Mouse (Mus musculus) myocyte (in vitro differentiated cells): ENCODE measurements around the gene Ubr2.

Experiments used
- CEBPB ChIP-seq: IDR thresholded peaks from 2 replicates; pipeline ENCODE4 v1.6.1; 2011; ENCODE audit warnings: mild to moderate bottlenecking, moderate library complexity; ENCODE audit not compliant: poor library complexity, insufficient read depth, severe bottlenecking
- E2F4 ChIP-seq: IDR thresholded peaks from one replicate; pipeline ENCODE4 v1.6.1; 2011; ENCODE audit warnings: mild to moderate bottlenecking, control low read depth, moderate library complexity; ENCODE audit not compliant: insufficient read depth
- MAX ChIP-seq: IDR thresholded peaks from one replicate; pipeline ENCODE4 v1.6.1; 2011; ENCODE audit warnings: low read depth, mild to moderate bottlenecking, control low read depth
- MYOD1 ChIP-seq, 3 experiments: IDR thresholded peaks; one replicate each; pipeline ENCODE4 v1.6.1; 2011; ENCODE audit warnings: control low read depth in 2 of 3, low read depth in 2 of 3, mild to moderate bottlenecking in 2 of 3, moderate library complexity in 1 of 3; ENCODE audit not compliant: insufficient read length in 2 of 3, control insufficient read depth in 1 of 3
- MYOG ChIP-seq, 3 experiments: IDR thresholded peaks; one replicate each; pipeline ENCODE4 v1.6.1; 2011; ENCODE audit warnings: control low read depth in 2 of 3, low read depth in 2 of 3, mild to moderate bottlenecking in 2 of 3; ENCODE audit not compliant: insufficient read length in 2 of 3, control insufficient read depth in 1 of 3, insufficient read depth in 1 of 3
- POLR2A ChIP-seq: IDR thresholded peaks from one replicate; pipeline ENCODE4 v1.6.1; 2011; ENCODE audit warnings: low read depth, mild to moderate bottlenecking, control low read depth, moderate library complexity; ENCODE audit not compliant: insufficient read length
- POLR2AphosphoS2 ChIP-seq: IDR thresholded peaks from one replicate; pipeline ENCODE4 v1.6.1; 2011; ENCODE audit warnings: low read depth, control low read depth; ENCODE audit not compliant: insufficient read length
- REST ChIP-seq: IDR thresholded peaks from one replicate; pipeline ENCODE4 v1.6.1; 2011; ENCODE audit warnings: mild to moderate bottlenecking, control low read depth, moderate library complexity; ENCODE audit not compliant: insufficient read depth, insufficient read length
- SRF ChIP-seq: IDR thresholded peaks from one replicate; pipeline ENCODE4 v1.6.1; 2011; ENCODE audit warnings: low read depth; ENCODE audit not compliant: control insufficient read depth, insufficient read length
- TCF12 ChIP-seq: IDR thresholded peaks from one replicate; pipeline ENCODE4 v1.6.1; 2011; ENCODE audit warnings: mild to moderate bottlenecking, control low read depth; ENCODE audit not compliant: poor library complexity, insufficient read depth, severe bottlenecking
- TCF3 ChIP-seq: IDR thresholded peaks from one replicate; pipeline ENCODE4 v1.6.1; 2011; ENCODE audit warnings: low read depth, control low read depth; ENCODE audit not compliant: insufficient read length
- USF1 ChIP-seq: IDR thresholded peaks from one replicate; pipeline ENCODE4 v1.6.1; 2011; ENCODE audit warnings: low read depth, mild to moderate bottlenecking, control low read depth, moderate library complexity

DNA sequence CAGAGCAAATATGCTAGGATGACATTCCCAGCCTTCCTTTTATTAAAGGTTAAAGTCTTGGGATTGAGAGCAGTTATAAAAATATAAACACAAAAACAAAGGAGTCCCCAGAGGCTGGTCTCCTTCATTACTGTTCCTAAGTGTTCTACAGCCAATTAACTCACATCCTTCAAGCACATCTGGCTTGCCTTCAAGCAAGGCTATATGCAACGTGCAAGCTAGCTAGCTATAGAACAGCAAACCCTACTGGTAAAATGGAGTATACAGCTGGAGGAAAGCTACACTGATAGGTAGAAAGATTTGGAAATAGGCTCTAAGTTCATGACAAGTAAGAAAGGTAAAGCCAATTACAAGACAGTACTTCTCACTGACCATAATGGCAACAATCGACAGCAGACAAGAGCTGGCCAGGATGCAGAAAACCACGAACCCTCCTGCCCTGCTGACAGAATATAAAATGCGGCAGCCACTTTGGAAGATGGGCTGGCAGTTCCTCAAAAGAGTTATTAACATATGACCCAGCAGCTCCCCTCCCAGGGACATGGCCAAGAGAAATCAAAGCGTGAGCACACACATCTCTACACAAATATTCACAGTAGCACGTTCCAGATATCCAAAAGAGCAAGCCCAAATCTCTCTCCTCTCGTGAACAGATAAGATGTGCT lies 4.5 kb downstream of the Ubr2 start:
- TF ChIP-seq USF1 (no peak), POLR2A (no peak), MYOG (IDR thresholded peaks at IDR 0.05; ENCODE audit: control insufficient read depth in 1 of 3, insufficient read depth in 1 of 3, insufficient read length in 2 of 3, low read depth in 2 of 3) (no peak), E2F4 (no peak), CEBPB (no peak), POLR2AphosphoS2 (no peak), MYOD1 (IDR thresholded peaks at IDR 0.05; ENCODE audit: control insufficient read depth in 1 of 3, insufficient read length in 2 of 3, low read depth in 2 of 3) (no peak), MAX (no peak), TCF12 (no peak), SRF (no peak), TCF3 (no peak), REST (no peak)
